In genomic region chr3:82014148-82014703, GRCm38 (mm10) we compare ENCODE assay signal across 33 mouse cellular contexts. TPM values are rescaled to one million over a fixed set of nuclear protein-coding genes. Genes with fewer than 3 reads are reported as not detected.
A peak's percentile ranks its signal among the peaks of the same experiment; 100 is the strongest.
DNase-seq lines count a peak whose midpoint lies in the region; ATAC-seq and TF ChIP-seq lines count a peak whose summit lies in the region.
"Had no signal": no experiment of that assay in that cellular context is flagged by ENCODE, and none has a peak within 500 bp of the region (broad histone marks: within the 10 kb centered on the region; RNA-seq: fewer than 3 reads in every experiment).

No protein-coding gene starts in this region.

- H3K4me1 ChIP-seq in hindbrain, embryonic 11.5 days (replicated peaks; ENCODE audit: control insufficient read depth, insufficient read depth, low read length): no peaks in the 10 kb centered on the region
- H3K4me1 ChIP-seq in hindbrain, embryonic 16.5 days (ENCODE audit: control insufficient read depth, insufficient read depth, low read depth, low read length): no peaks in the 10 kb centered on the region
- H3K4me1 ChIP-seq in kidney, postnatal 0 days (replicated peaks; ENCODE audit: insufficient read depth, low read length): no peaks in the 10 kb centered on the region
- H3K4me1 ChIP-seq: kidney, embryonic 15.5 days; limb, embryonic 10.5 days; limb, embryonic 15.5 days; liver, embryonic 13.5 days; megakaryocyte, embryonic 14.5 days; neural tube, embryonic 13.5 days; stomach, embryonic 15.5 days had no signal

- H3K4me3 ChIP-seq in hindbrain, embryonic 11.5 days (ENCODE audit: low read depth, low read length): no peak overlapping the region
- H3K4me3 ChIP-seq in hindbrain, embryonic 16.5 days (ENCODE audit: low read length): no peak overlapping the region
- H3K4me3 ChIP-seq in kidney, postnatal 0 days (replicated peaks; ENCODE audit: low read depth, low read length): no peak overlapping the region
- H3K4me3 ChIP-seq: gastrocnemius, adult 2 months; kidney, embryonic 15.5 days; limb, embryonic 10.5 days; limb, embryonic 15.5 days; liver, embryonic 13.5 days; megakaryocyte, embryonic 14.5 days; neural tube, embryonic 13.5 days; stomach, embryonic 15.5 days had no signal

- H3K9ac ChIP-seq in hindbrain, embryonic 11.5 days (ENCODE audit: low read depth, low read length): no peak overlapping the region
- no peak overlapping the region for H3K9ac ChIP-seq in hindbrain, embryonic 16.5 days (ENCODE audit: low read depth, low read length)
- no peak overlapping the region for H3K9ac ChIP-seq in kidney, postnatal 0 days (ENCODE audit: low read depth, low read length)
- H3K9ac ChIP-seq: kidney, embryonic 15.5 days; limb, embryonic 15.5 days; liver, embryonic 13.5 days; neural tube, embryonic 13.5 days; stomach, embryonic 15.5 days had no signal

- no peak overlapping the region for H3K4me2 ChIP-seq in hindbrain, embryonic 11.5 days (replicated peaks; ENCODE audit: low read depth, low read length)
- no peak overlapping the region for H3K4me2 ChIP-seq in hindbrain, embryonic 16.5 days (ENCODE audit: low read length)
- H3K4me2 ChIP-seq in kidney, postnatal 0 days (ENCODE audit: low read length): no peak overlapping the region
- H3K4me2 ChIP-seq: heart, embryonic 11.5 days; kidney, embryonic 15.5 days; limb, embryonic 15.5 days; liver, embryonic 13.5 days; neural tube, embryonic 13.5 days; stomach, embryonic 15.5 days had no signal

- ATAC-seq in hindbrain, embryonic 11.5 days (ENCODE audit: low FRiP score): peak; percentile 57; the same call in 1 of the 2 replicates
- no peak for ATAC-seq in hindbrain, embryonic 16.5 days
- no peak for ATAC-seq in kidney, postnatal 0 days (replicated peaks; ENCODE audit: low FRiP score, low read depth)
- ATAC-seq: CD4-positive, CD25-positive, alpha-beta regulatory T cell, adult 4 months; intestine, embryonic 16.5 days; lung, postnatal 0 days had no signal

- TF ChIP-seq CTCF in kidney, postnatal 0 days (IDR thresholded peaks at IDR 0.05; ENCODE audit: low read depth): no peak

- no peaks in the 10 kb centered on the region for H3K36me3 ChIP-seq in hindbrain, embryonic 11.5 days (ENCODE audit: control insufficient read depth, insufficient read depth, low read length)
- no peaks in the 10 kb centered on the region for H3K36me3 ChIP-seq in hindbrain, embryonic 16.5 days (ENCODE audit: control insufficient read depth, insufficient read depth, low read length)
- no peaks in the 10 kb centered on the region for H3K36me3 ChIP-seq in kidney, postnatal 0 days (ENCODE audit: insufficient read depth, low read length)
- H3K36me3 ChIP-seq: kidney, embryonic 15.5 days; limb, embryonic 10.5 days; limb, embryonic 15.5 days; liver, embryonic 13.5 days; neural tube, embryonic 13.5 days; stomach, embryonic 15.5 days had no signal

- no peak for DNase-seq in hindbrain, embryonic 11.5 days (ENCODE audit: low spot score)
- peak; percentile 21 for DNase-seq in kidney, postnatal 0 days (ENCODE audit: low spot score)
- DNase-seq in kidney, postnatal 36 days: no peak
- peak; percentile 32 for DNase-seq in MN1 (ENCODE audit: low spot score)
- DNase-seq in brain, embryonic 18.5 days (ENCODE audit: low read depth, low spot score): peak; percentile 28
- DNase-seq in yolk sac, embryonic 10.5 days (ENCODE audit: low spot score): no peak
- DNase-seq: adrenal gland, adult 2 months; adrenal gland, postnatal 36 days; cerebellum, adult 8-10 months; cerebellum, postnatal 25 days; gastrocnemius, adult 2 months; gastrocnemius, postnatal 36 days; heart, adult 18-20 months; heart, postnatal 36 days; layer of hippocampus, adult 9-11 months; liver, embryonic 13.5 days; lung, adult 18-20 months; lung, postnatal 4 days; right cerebral cortex, postnatal 14 days had no signal

- no peak overlapping the region for H3K27ac ChIP-seq in hindbrain, embryonic 11.5 days (ENCODE audit: low read depth, low read length)
- H3K27ac ChIP-seq in hindbrain, embryonic 16.5 days (ENCODE audit: low read depth, low read length): no peak overlapping the region
- no peak overlapping the region for H3K27ac ChIP-seq in kidney, postnatal 0 days
- H3K27ac ChIP-seq: gastrocnemius, adult 2 months; kidney, embryonic 15.5 days; limb, embryonic 10.5 days; limb, embryonic 15.5 days; liver, embryonic 13.5 days; neural tube, embryonic 13.5 days; stomach, embryonic 15.5 days had no signal

- 59% methylated on average over 7 of the region's 7 CpGs for WGBS in hindbrain, embryonic 11.5 days
- WGBS in hindbrain, embryonic 16.5 days: 30% methylated on average over 7 of the region's 7 CpGs
- WGBS in kidney, postnatal 0 days: 47% methylated on average over 7 of the region's 7 CpGs

- no peaks in the 10 kb centered on the region for H3K9me3 ChIP-seq in hindbrain, embryonic 11.5 days (ENCODE audit: control insufficient read depth, low read length)
- no peaks in the 10 kb centered on the region for H3K9me3 ChIP-seq in hindbrain, embryonic 16.5 days (ENCODE audit: control insufficient read depth, low read length)
- H3K9me3 ChIP-seq in kidney, postnatal 0 days (replicated peaks; ENCODE audit: low read length): no peaks in the 10 kb centered on the region
- H3K9me3 ChIP-seq: kidney, embryonic 15.5 days; limb, embryonic 10.5 days; limb, embryonic 15.5 days; liver, embryonic 13.5 days; megakaryocyte, embryonic 14.5 days; neural tube, embryonic 13.5 days; stomach, embryonic 15.5 days had no signal

- H3K27me3 ChIP-seq in hindbrain, embryonic 11.5 days (ENCODE audit: control insufficient read depth, insufficient read depth, low read length): no peaks in the 10 kb centered on the region
- H3K27me3 ChIP-seq in hindbrain, embryonic 16.5 days (replicated peaks; ENCODE audit: control insufficient read depth, insufficient read depth, low read length): no peaks in the 10 kb centered on the region
- no peaks in the 10 kb centered on the region for H3K27me3 ChIP-seq in kidney, postnatal 0 days (ENCODE audit: insufficient read depth, low read length)
- H3K27me3 ChIP-seq: kidney, embryonic 15.5 days; limb, embryonic 15.5 days; liver, embryonic 13.5 days; neural tube, embryonic 13.5 days; stomach, embryonic 15.5 days had no signal

RNA-seq across cellular contexts. Expression of gene Asic5, which starts 32.1 kb away (rescaled TPM):
- polyA plus RNA-seq in hindbrain, embryonic 11.5 days (2014; fragmentation: Nextera tagmentation; extraction: Ambion mirVana): not detected in 2 replicates
- not detected in 2 replicates for polyA plus RNA-seq in hindbrain, embryonic 16.5 days (2015; fragmentation: Nextera tagmentation; extraction: Ambion mirVana)
- polyA plus RNA-seq in kidney, postnatal 0 days (2015; fragmentation: Nextera tagmentation; extraction: Ambion mirVana): 0.84 and 1.0 TPM in 2 replicates
- polyA plus RNA-seq: adrenal gland, adult 2 months; CD4-positive, CD25-positive, alpha-beta regulatory T cell, adult 4 months; embryonic facial prominence, embryonic 11.5 days; heart, embryonic 11.5 days; heart, embryonic 16.5 days; kidney, embryonic 15.5 days; limb, embryonic 10.5 days; limb, embryonic 15.5 days; liver, embryonic 13.5 days; neural tube, embryonic 13.5 days; stomach, embryonic 15.5 days had no signal

RNA-seq across cellular contexts. Expression of gene Tdo2, which starts 38.2 kb away (rescaled TPM):
- 0.05 TPM in 1 of 2 replicates, not detected in the other for polyA plus RNA-seq in hindbrain, embryonic 11.5 days (2014; fragmentation: Nextera tagmentation; extraction: Ambion mirVana)
- polyA plus RNA-seq in hindbrain, embryonic 16.5 days (2015; fragmentation: Nextera tagmentation; extraction: Ambion mirVana): 0.04 and 0.06 TPM in 2 replicates
- polyA plus RNA-seq in kidney, postnatal 0 days (2015; fragmentation: Nextera tagmentation; extraction: Ambion mirVana): 0.08 and 0.14 TPM in 2 replicates
- polyA plus RNA-seq: small intestine, adult 2 months had no signal

Comparison
In these comparisons a context has a peak if more than half of its experiments do, and no peak if none do; other contexts are left out.
1. DNase-seq: peak in kidney, postnatal 0 days (single experiment), MN1 (single experiment) and brain, embryonic 18.5 days (single experiment); none in hindbrain, embryonic 11.5 days (single experiment), kidney, postnatal 36 days (0 of 2) and yolk sac, embryonic 10.5 days (single experiment).